Mouse (Mus musculus) bone marrow, adult 2 months (tissue): ENCODE data around the gene Il6ra. TPM values are rescaled to one million over a fixed set of nuclear protein-coding genes. Genes with fewer than 3 reads are reported as not detected.
"Not testable (repeated sequence)": the region's sequence is repeated elsewhere in the genome, so short reads cannot be mapped to it uniquely, and the experiment has no call there.

Experiments
- H3K27ac ChIP-seq: fragments of 200-500 bp; 2 replicates; pipeline ENCODE4 v1.5.1; 2012; ENCODE audit warnings: low read depth, mild to moderate bottlenecking, control low read depth, inconsistent platforms, low read length; ENCODE audit not compliant: control insufficient read depth, poor library complexity, insufficient read depth
- H3K4me1 ChIP-seq: fragments of 200-500 bp; 2 replicates; pipeline ENCODE4 v1.6.1; 2011; ENCODE audit warnings: low read length; ENCODE audit not compliant: control insufficient read depth, insufficient read depth
- H3K4me3 ChIP-seq: fragments of 200-500 bp; replicated peaks from 2 replicates; pipeline ENCODE3; 2011; ENCODE audit warnings: mild to moderate bottlenecking, low read depth, low read length, control low read depth; ENCODE audit not compliant: control insufficient read depth
- CTCF ChIP-seq: fragments of 200-500 bp; IDR thresholded peaks from 2 replicates; pipeline ENCODE4 v1.5.1; 2011; ENCODE audit warnings: low read length, control low read depth; ENCODE audit not compliant: control insufficient read depth, insufficient read depth
- POLR2A ChIP-seq: fragments of 200-500 bp; IDR thresholded peaks from 2 replicates; pipeline ENCODE4 v1.6.1; 2011; ENCODE audit warnings: low read depth, mild to moderate bottlenecking, control low read depth, low read length, borderline replicate concordance; ENCODE audit not compliant: control insufficient read depth
- WGBS: fragments of 180-500 bp; shearing (Covaris S2); methylation state at CpG from one replicate; pipeline ENCODE4 v1.1.7; 2018; 5-methylcytosine and 5-hydroxymethylcytosine counted together
- polyA plus RNA-seq: library from polyadenylated mRNA; stranded (reverse); fragments of >200 nt; gene quantifications from 2 replicates; pipeline ENCODE4 v1.2.4, GENCODE M21; 2011; ENCODE audit warnings: low replicate concordance; ENCODE audit not compliant: missing spikeins, insufficient read depth, insufficient read length

Il6ra gene
- polyA plus RNA-seq, 1 experiment: 11.4 TPM

DNA sequence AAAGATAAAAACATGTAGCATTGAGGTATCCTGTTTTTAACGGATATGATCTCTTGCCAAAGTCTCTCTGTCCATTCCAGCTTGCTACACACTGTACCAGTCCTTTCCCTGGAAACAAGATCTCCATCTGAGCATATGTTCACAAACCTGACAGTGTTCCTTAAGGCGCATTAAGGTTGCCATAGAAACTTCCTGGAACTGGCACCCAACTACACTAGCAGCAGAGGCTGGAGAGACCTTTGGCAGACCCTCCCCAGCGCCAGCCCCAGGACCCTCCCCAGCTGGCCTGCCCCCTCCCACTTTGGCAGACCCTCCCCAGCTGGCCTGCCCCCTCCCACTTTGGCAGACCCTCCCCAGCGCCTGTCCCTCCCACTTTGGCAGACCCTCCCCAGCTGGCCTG, 45.3 kb downstream of the Il6ra start:
- TF ChIP-seq POLR2A (no peak), CTCF (no peak)
- H3K27ac ChIP-seq: no peak overlapping the region
- WGBS: 76% methylated on average over 4 of the region's 4 CpGs
- H3K4me1 ChIP-seq: peaks cover 5% of the 10 kb centered on the region
- no peak overlapping the region for H3K4me3 ChIP-seq

DNA sequence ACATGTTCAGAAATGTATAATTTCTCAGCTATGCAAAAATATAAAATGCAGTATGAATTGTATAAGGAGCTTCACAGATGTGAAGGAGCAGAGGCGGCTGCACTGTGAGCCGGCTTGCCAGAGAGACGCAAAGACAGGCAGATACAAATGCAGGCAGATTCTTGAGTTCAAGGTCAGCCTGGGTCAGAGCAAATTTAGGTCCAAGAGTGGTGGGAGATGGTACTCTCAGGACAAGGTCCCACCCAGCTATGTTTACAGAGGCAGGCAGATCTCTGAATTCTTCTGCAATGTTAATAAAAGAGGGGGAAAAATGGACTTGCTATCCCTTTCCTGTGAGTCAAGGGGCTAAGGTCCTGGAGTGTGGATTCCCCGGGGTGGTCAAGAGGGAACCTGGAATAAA, 47.2 kb downstream of the Il6ra start:
- no peak overlapping the region for H3K27ac ChIP-seq
- no peak overlapping the region for H3K4me3 ChIP-seq
- H3K4me1 ChIP-seq: peaks cover 5% of the 10 kb centered on the region
- no peak for TF ChIP-seq POLR2A
- TF ChIP-seq CTCF: no peak
- 86% methylated on average over 4 of the region's 4 CpGs for WGBS

DNA sequence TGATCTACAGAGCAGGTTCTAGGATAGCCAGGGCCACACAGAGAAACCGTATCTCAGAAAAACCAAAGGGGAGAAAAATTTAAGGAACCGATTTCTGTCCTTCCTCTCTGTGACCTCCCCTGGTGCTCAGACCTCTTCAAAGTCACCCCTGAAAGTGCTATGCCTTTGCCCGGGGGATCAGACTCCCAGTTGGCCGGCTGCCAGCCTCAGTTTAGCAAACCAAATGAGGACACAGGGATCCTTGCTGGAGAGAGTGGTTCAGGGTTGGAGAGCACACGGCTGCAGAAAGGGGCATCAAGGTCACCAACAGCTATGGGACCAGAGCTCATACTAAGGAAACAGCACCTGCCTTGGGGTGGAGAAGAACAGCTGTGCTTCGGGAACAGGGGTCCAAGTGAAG, 48.0 kb downstream of the Il6ra start:
- TF ChIP-seq CTCF: no peak
- no peak for TF ChIP-seq POLR2A
- Histone ChIP-seq H3K4me1 (peaks cover 3% of the 10 kb centered on the region), H3K27ac (no peak overlapping the region), H3K4me3 (no peak overlapping the region)
- 39% methylated on average over 6 of the region's 6 CpGs for WGBS

DNA sequence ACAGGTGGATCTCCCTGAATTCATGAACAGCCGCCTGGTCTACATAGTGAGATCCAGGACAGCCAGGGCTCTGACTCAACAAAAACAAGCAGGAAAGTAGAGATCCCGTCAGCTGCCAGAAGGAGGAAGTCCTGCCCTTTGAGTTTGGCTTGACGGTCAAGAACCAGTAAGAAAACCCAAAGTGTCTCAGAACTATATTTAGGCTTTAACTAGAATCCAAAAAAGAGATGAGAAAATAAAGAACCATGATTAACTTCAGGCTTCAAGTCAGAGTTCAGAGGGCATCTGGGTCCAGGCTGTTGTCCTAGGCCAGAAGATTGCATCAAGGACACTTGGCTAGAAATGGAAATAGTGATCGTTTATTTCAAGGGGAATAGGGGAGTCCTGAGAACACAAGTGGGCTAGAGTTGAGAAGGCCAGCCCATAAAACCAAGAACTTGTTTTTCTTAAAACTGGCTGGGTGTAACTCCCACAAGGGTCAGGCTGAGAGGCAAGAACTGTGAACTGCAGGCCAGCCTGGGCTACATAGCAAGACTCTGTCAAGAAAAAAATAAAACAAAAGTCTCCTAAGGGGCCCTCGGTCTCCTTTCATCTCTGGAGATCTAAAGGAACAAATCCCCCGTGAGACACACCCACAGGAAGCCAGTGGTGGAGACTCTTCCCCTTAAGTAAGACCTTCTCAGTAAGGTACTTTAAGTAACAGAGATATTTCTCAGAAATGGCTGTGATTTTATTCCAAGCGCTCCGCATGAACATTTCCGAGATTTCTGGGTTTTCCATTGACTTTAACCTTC, 49.1 kb downstream of the Il6ra start:
- peaks cover 3% of the 10 kb centered on the region for H3K4me1 ChIP-seq
- 22% methylated on average over 9 of the region's 9 CpGs for WGBS
- 0 out of 2 replicates have a peak, but pooled peaks have one; percentile 14 for TF ChIP-seq CTCF
- TF ChIP-seq POLR2A: no peak
- no peak overlapping the region for H3K27ac ChIP-seq
- no peak overlapping the region for H3K4me3 ChIP-seq

DNA sequence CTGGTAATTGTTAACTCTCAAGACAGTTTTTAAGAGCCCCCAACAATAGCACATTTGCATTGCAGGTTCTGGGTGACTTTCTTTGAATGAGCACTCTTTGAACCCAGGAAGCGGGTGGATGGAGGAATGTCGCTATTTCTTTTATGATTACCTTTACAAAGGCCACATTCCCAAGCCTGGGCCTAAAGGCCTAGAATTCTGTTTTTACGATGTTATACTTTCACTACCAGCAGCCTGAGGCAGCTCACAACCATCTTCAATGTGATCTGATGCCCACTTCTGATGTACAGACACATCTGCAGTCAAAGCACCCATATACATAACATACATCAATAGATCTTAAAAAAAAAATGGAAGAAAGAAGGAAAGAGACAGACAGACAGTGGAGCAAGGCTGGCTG, 49.7 kb downstream of the Il6ra start:
- 88% methylated on average over 3 of the region's 3 CpGs for WGBS
- H3K4me1 ChIP-seq, H3K4me3 ChIP-seq, H3K27ac ChIP-seq: not testable (repeated sequence)

DNA sequence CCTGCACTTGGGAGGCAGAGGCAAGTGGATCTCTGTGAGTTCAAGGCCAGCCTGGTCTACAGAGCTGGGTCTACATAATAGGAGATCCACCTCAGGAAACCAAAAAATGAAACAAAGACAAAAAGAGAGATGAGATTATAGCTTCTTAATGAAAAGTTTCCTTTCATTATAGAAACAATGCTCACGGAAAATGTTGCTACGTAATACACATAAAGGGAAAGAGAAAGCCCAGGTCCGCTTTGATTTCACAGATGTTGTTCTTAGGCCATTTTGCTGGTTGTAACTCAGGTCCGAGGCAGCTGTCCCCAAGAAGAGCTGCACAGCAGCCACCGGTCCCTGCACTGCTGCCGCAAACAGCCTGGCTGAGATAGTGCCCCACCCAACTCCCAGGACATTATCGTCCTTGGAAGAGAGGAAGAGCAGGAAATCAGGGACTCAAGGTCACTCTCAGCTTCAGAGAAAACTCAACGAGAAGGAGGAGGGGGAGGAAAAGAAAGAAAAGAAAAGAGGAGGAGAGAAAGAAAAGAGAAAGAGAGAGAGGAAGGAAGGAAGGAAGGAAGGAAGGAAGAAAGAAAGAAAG, 50.7 kb downstream of the Il6ra start:
- no peak for TF ChIP-seq POLR2A
- no peak for TF ChIP-seq CTCF

DNA sequence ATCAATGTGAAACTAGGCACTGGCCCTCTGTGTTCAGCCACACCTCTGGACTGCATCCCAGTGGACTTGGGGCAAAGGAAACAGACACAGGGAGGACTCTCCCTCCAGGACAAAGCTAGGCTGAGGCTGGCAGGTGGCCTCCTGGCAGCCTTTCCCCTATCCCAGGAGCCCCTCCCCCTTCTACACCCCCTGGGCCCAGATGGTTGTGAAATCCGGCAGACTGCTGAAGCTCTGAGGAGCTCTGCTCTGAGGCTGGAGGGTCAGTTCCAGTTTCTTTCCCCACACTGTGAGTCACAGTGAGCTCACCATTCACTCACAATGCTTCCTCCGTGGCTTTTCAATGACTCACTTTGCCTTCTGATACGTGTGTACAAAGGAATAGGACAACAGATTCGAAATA, 51.9 kb downstream of the Il6ra start:
- peaks cover 3% of the 10 kb centered on the region for H3K4me1 ChIP-seq
- TF ChIP-seq CTCF: no peak
- no peak for TF ChIP-seq POLR2A
- no peak overlapping the region for H3K27ac ChIP-seq
- H3K4me3 ChIP-seq: no peak overlapping the region
- 11% methylated on average over 4 of the region's 4 CpGs for WGBS

More for the DNA sequence above, 50.7 kb downstream of the Il6ra start:
- Histone ChIP-seq H3K4me1 (peaks cover 3% of the 10 kb centered on the region), H3K27ac (no peak overlapping the region), H3K4me3 (no peak overlapping the region)
- WGBS: 86% methylated on average over 8 of the region's 8 CpGs

DNA sequence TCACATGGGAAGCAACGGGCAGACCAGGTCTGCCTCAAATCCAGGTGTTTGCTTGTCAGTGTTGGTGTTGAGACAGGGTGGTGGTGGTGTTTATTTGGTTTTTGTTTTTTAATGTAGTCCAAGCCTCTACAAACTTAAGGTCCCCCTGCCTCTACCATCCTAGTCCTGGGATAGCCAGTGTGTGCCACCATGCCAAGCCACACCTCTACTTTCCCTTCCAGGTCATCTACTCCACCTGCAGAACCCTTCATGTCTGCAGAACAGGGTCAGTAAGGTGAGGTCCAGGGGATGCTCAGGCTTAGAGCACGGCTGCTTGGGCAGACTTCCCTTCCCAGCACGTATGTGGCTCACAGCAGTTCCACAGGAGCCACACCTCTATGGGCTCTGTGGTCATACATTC, 52.7 kb downstream of the Il6ra start:
- WGBS: 65% methylated on average over 3 of the region's 3 CpGs
- TF ChIP-seq CTCF (no peak), POLR2A (no peak)
- peaks cover 3% of the 10 kb centered on the region for H3K4me1 ChIP-seq
- no peak overlapping the region for H3K27ac ChIP-seq
- H3K4me3 ChIP-seq: no peak overlapping the region
